Comparison of ENCODE assay signal across 17 mouse cellular contexts in the genomic region with DNA sequence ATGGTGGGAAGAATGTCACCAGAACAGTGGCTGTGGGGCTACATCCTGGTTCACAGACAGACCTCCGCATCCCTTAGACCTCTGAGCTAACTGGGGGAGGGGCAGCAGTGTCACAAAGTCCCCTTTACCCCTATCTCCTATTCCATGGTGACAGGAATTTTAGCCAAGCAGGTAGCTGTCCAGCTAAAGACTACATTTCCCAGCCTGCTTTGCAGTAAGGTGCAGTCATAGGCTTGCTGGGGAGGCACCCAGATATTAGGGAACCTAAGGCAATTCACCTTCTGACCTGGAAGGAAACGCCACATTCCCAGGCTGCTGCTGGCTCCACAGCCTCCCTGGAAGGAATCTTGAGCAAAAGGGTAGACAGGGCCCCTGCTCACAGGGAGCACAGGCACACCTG. TPM values are rescaled to one million over a fixed set of nuclear protein-coding genes. Genes with fewer than 3 reads are reported as not detected.
"Had no signal": no experiment of that assay in that cellular context is flagged by ENCODE, and none has a peak within 500 bp of the region (broad histone marks: within the 10 kb centered on the region; RNA-seq: fewer than 3 reads in every experiment).

No protein-coding gene starts in this region.

- H3K36me3 ChIP-seq: neural tube, embryonic 13.5 days; neural tube, embryonic 15.5 days; stomach, embryonic 15.5 days had no signal

- H3K4me3 ChIP-seq: neural tube, embryonic 13.5 days; neural tube, embryonic 15.5 days; stomach, embryonic 15.5 days had no signal

- H3K9me3 ChIP-seq: neural tube, embryonic 13.5 days; neural tube, embryonic 15.5 days; stomach, embryonic 15.5 days had no signal

- H3K27ac ChIP-seq: neural tube, embryonic 13.5 days; neural tube, embryonic 15.5 days; stomach, embryonic 15.5 days; stomach, postnatal 0 days had no signal

- H3K4me2 ChIP-seq: neural tube, embryonic 13.5 days; neural tube, embryonic 15.5 days; stomach, embryonic 15.5 days had no signal

- DNase-seq: retina, postnatal 1 day; right cerebral cortex, adult 18-20 months; right cerebral cortex, postnatal 14 days; right cerebral cortex, postnatal 25 days; right cerebral cortex, postnatal 4 days; spleen, adult 18-20 months; thymus, adult 18-20 months; thymus, adult 2 months; thymus, postnatal 14 days; thymus, postnatal 25 days; thymus, postnatal 36 days; thymus, postnatal 4 days had no signal

- H3K9ac ChIP-seq: neural tube, embryonic 13.5 days; neural tube, embryonic 15.5 days; stomach, embryonic 15.5 days had no signal

- H3K4me1 ChIP-seq: neural tube, embryonic 13.5 days; neural tube, embryonic 15.5 days; stomach, embryonic 15.5 days had no signal

- H3K27me3 ChIP-seq: neural tube, embryonic 13.5 days; neural tube, embryonic 15.5 days; stomach, embryonic 15.5 days had no signal

RNA-seq across cellular contexts. Expression of gene Grm4, which starts 20.1 kb away (rescaled TPM):
- total RNA-seq: neutrophil, adult 5-6 weeks had no signal
